Mouse (Mus musculus): ENCODE results near the gene Adamtsl3. TPM values are rescaled to one million over a fixed set of nuclear protein-coding genes. Genes with fewer than 3 reads are reported as not detected.

Gene Adamtsl3
- polyA plus RNA-seq, 1 experiment from 2014 or later, result 1.0 TPM

GRCm38 (mm10) chr7:82327881-82328280 is 7.6 kb upstream of the Adamtsl3 start:
- H3K4me2 ChIP-seq (replicated peaks), result no peak overlapping the region
- DNase-seq (ENCODE audit: low spot score), result no peak
- no peak for ATAC-seq (ENCODE audit: low FRiP score)
- no peaks in the 10 kb centered on the region for H3K9me3 ChIP-seq (ENCODE audit: control insufficient read depth, low read length)
- H3K9ac ChIP-seq, result no peak overlapping the region
- H3K4me3 ChIP-seq (replicated peaks; ENCODE audit: low read length), result no peak overlapping the region
- H3K27ac ChIP-seq, result no peak overlapping the region
- H3K36me3 ChIP-seq (replicated peaks; ENCODE audit: control insufficient read depth, insufficient read depth), result no peaks in the 10 kb centered on the region
- H3K4me1 ChIP-seq (replicated peaks; ENCODE audit: control insufficient read depth, insufficient read depth, low read length), result no peaks in the 10 kb centered on the region
- H3K27me3 ChIP-seq (ENCODE audit: control insufficient read depth, insufficient read depth, low read length), result no peaks in the 10 kb centered on the region
- 51% methylated on average over 5 of the region's 5 CpGs for WGBS

DNA sequence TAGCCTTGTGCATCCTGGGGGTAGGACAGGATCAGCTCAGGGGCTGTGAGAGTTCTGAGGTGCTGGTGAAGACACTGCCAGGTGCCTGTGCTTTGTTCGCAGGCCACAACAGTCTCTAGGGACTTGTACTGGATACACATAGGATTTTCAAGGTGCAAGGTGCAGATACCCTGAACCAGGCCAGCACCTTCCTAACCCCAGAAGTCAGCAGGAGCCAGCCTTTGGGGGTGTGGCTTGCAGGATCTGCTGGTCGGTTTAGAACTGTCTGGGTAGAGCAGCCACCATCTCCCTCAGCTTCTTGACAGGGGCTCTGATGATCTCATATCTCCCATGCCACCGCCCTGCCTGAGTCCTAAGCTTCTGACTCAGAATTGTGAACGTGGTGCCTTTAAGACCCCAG is 5.7 kb upstream of the Adamtsl3 start:
- Histone ChIP-seq H3K27me3 (ENCODE audit: control insufficient read depth, insufficient read depth, low read length) (peaks cover 13% of the 10 kb centered on the region), H3K4me1 (replicated peaks; ENCODE audit: control insufficient read depth, insufficient read depth, low read length) (no peaks in the 10 kb centered on the region), H3K4me2 (replicated peaks) (no peak overlapping the region), H3K4me3 (replicated peaks; ENCODE audit: low read length) (no peak overlapping the region), H3K36me3 (replicated peaks; ENCODE audit: control insufficient read depth, insufficient read depth) (no peaks in the 10 kb centered on the region), H3K9me3 (ENCODE audit: control insufficient read depth, low read length) (no peaks in the 10 kb centered on the region), H3K9ac (no peak overlapping the region), H3K27ac (no peak overlapping the region)
- DNase-seq (ENCODE audit: low spot score) (no peak), ATAC-seq (ENCODE audit: low FRiP score) (no peak)
- whole genome bisulfite sequencing, result 65% methylated on average over 4 of the region's 4 CpGs

- no peak overlapping the region for H3K9ac ChIP-seq
- DNase-seq (ENCODE audit: low spot score) (no peak), ATAC-seq (ENCODE audit: low FRiP score) (no peak)
- peaks cover 23% of the 10 kb centered on the region for H3K27me3 ChIP-seq (ENCODE audit: control insufficient read depth, insufficient read depth, low read length)
- no peak overlapping the region for H3K27ac ChIP-seq
- no peak overlapping the region for H3K4me2 ChIP-seq (replicated peaks)
- 89% methylated on average over 6 of the region's 6 CpGs for WGBS
- peaks cover 10% of the 10 kb centered on the region; the same call in 1 of the 2 replicates for H3K4me1 ChIP-seq (replicated peaks; ENCODE audit: control insufficient read depth, insufficient read depth, low read length)
- H3K36me3 ChIP-seq (replicated peaks; ENCODE audit: control insufficient read depth, insufficient read depth), result no peaks in the 10 kb centered on the region
- H3K9me3 ChIP-seq (ENCODE audit: control insufficient read depth, low read length), result no peaks in the 10 kb centered on the region
- no peak overlapping the region for H3K4me3 ChIP-seq (replicated peaks; ENCODE audit: low read length)
Observed at GRCm38 (mm10) chr7:82330860-82331259, 4.6 kb upstream of the Adamtsl3 start.

DNA sequence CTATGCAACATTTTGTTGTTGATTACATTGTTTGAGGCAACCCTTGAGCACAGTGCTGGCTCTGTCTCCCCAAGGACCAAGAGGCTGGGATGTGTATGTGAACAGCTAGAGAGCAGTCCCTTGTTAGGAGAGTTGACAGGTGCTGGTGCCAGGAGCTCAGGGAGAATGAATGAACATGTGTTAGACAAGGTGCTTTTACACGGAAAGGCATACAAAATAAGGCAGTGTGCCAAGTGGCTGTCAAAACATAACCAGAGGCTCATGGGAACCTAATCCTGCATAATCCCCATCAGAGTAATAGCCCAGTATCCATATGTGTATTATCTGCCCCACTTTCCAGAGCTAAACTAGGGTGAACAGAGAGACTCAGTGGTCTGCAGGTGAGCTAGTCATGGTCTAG is 1.5 kb upstream of the Adamtsl3 start:
- no peak overlapping the region for H3K9ac ChIP-seq
- H3K4me1 ChIP-seq (replicated peaks; ENCODE audit: control insufficient read depth, insufficient read depth, low read length), result peaks cover 12% of the 10 kb centered on the region; the same call in 1 of the 2 replicates
- H3K4me3 ChIP-seq (replicated peaks; ENCODE audit: low read length), result no peak overlapping the region
- no peak overlapping the region for H3K4me2 ChIP-seq (replicated peaks)
- no peak for ATAC-seq (ENCODE audit: low FRiP score)
- peaks cover 50% of the 10 kb centered on the region for H3K27me3 ChIP-seq (ENCODE audit: control insufficient read depth, insufficient read depth, low read length)
- H3K27ac ChIP-seq, result no peak overlapping the region
- WGBS, result 52% methylated on average over 1 of the region's 1 CpGs
- no peaks in the 10 kb centered on the region for H3K36me3 ChIP-seq (replicated peaks; ENCODE audit: control insufficient read depth, insufficient read depth)
- DNase-seq (ENCODE audit: low spot score), result no peak
- no peaks in the 10 kb centered on the region for H3K9me3 ChIP-seq (ENCODE audit: control insufficient read depth, low read length)

DNA sequence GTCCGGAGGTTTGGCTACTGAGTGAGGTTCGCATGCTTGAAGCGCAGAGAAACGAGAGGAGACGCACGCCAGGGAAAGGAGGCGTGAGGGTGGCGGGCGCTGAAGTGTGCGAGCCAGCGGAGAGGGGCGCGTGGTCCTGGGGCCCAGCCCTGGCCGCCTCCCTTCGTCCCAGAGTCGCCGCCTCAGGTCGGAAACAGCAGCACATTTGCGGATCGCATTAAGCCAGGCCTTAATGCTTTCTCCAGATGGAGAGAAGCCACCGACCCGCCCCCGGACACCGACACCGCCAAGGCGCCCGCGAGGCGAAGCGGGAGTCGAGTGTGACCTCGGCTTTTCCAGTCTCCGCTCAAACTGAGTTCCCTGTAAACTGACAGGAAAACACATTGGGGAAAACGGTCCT is 638 bp downstream of the Adamtsl3 start:
- Histone ChIP-seq H3K27ac (no peak overlapping the region), H3K4me2 (replicated peaks) (peak overlapping the region; percentile 83), H3K4me3 (replicated peaks; ENCODE audit: low read length) (peak overlapping the region; percentile 47), H3K36me3 (replicated peaks; ENCODE audit: control insufficient read depth, insufficient read depth) (no peaks in the 10 kb centered on the region), H3K9me3 (ENCODE audit: control insufficient read depth, low read length) (no peaks in the 10 kb centered on the region), H3K4me1 (replicated peaks; ENCODE audit: control insufficient read depth, insufficient read depth, low read length) (peaks cover 12% of the 10 kb centered on the region; the same call in 1 of the 2 replicates), H3K9ac (peak overlapping the region; percentile 45), H3K27me3 (ENCODE audit: control insufficient read depth, insufficient read depth, low read length) (peaks cover 50% of the 10 kb centered on the region)
- ATAC-seq (ENCODE audit: low FRiP score) (no peak), DNase-seq (ENCODE audit: low spot score) (peak; percentile 43)
- 1% methylated on average over 34 of the region's 34 CpGs for WGBS

- ATAC-seq (ENCODE audit: low FRiP score) (no peak), DNase-seq (ENCODE audit: low spot score) (no peak)
- H3K27me3 ChIP-seq (ENCODE audit: control insufficient read depth, insufficient read depth, low read length), result peaks cover 50% of the 10 kb centered on the region
- no peak overlapping the region for H3K9ac ChIP-seq
- no peak overlapping the region for H3K27ac ChIP-seq
- WGBS, result 88% methylated on average over 9 of the region's 9 CpGs
- H3K9me3 ChIP-seq (ENCODE audit: control insufficient read depth, low read length), result no peaks in the 10 kb centered on the region
- H3K4me2 ChIP-seq (replicated peaks), result no peak overlapping the region
- no peak overlapping the region for H3K4me3 ChIP-seq (replicated peaks; ENCODE audit: low read length)
- H3K4me1 ChIP-seq (replicated peaks; ENCODE audit: control insufficient read depth, insufficient read depth, low read length), result peaks cover 12% of the 10 kb centered on the region; the same call in 1 of the 2 replicates
- H3K36me3 ChIP-seq (replicated peaks; ENCODE audit: control insufficient read depth, insufficient read depth), result no peaks in the 10 kb centered on the region
Observed at GRCm38 (mm10) chr7:82338121-82338520, 2.6 kb downstream of the Adamtsl3 start.

- WGBS, result 77% methylated on average over 4 of the region's 4 CpGs
- H3K4me1 ChIP-seq (replicated peaks; ENCODE audit: control insufficient read depth, insufficient read depth, low read length), result peaks cover 12% of the 10 kb centered on the region; the same call in 1 of the 2 replicates
- H3K27me3 ChIP-seq (ENCODE audit: control insufficient read depth, insufficient read depth, low read length), result peaks cover 50% of the 10 kb centered on the region
- ATAC-seq (ENCODE audit: low FRiP score) (no peak), DNase-seq (ENCODE audit: low spot score) (no peak)
- no peak overlapping the region for H3K27ac ChIP-seq
- no peaks in the 10 kb centered on the region for H3K36me3 ChIP-seq (replicated peaks; ENCODE audit: control insufficient read depth, insufficient read depth)
- H3K4me3 ChIP-seq (replicated peaks; ENCODE audit: low read length), result no peak overlapping the region
- H3K4me2 ChIP-seq (replicated peaks), result no peak overlapping the region
- no peak overlapping the region for H3K9ac ChIP-seq
- H3K9me3 ChIP-seq (ENCODE audit: control insufficient read depth, low read length), result no peaks in the 10 kb centered on the region
Observed at GRCm38 (mm10) chr7:82338532-82338931, 3.0 kb downstream of the Adamtsl3 start.

DNA sequence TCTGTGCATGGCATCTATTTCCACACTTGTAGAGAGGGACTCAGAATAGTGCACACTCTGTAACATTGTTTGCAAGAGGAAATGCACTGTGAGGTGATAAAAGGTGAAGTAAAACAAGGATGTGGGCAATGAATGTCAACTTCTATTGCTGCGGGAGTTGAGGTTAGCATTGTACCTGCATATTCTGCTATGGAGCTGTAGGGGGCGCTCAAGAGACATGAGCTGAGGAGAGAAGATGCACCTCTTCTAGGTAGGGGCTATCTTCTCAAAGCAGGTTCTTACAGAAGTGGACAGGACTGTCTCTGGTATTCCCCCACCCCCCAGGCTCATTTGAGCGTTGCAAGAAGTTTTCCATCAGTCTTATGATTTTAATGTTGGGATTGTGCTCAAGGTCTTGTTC is 3.7 kb downstream of the Adamtsl3 start:
- peaks cover 12% of the 10 kb centered on the region; the same call in 1 of the 2 replicates for H3K4me1 ChIP-seq (replicated peaks; ENCODE audit: control insufficient read depth, insufficient read depth, low read length)
- 58% methylated on average over 3 of the region's 3 CpGs for WGBS
- DNase-seq (ENCODE audit: low spot score), result no peak
- no peak overlapping the region for H3K27ac ChIP-seq
- no peak for ATAC-seq (ENCODE audit: low FRiP score)
- H3K9ac ChIP-seq, result no peak overlapping the region
- H3K4me2 ChIP-seq (replicated peaks), result no peak overlapping the region
- peaks cover 43% of the 10 kb centered on the region for H3K27me3 ChIP-seq (ENCODE audit: control insufficient read depth, insufficient read depth, low read length)
- H3K36me3 ChIP-seq (replicated peaks; ENCODE audit: control insufficient read depth, insufficient read depth), result no peaks in the 10 kb centered on the region
- no peaks in the 10 kb centered on the region for H3K9me3 ChIP-seq (ENCODE audit: control insufficient read depth, low read length)
- H3K4me3 ChIP-seq (replicated peaks; ENCODE audit: low read length), result no peak overlapping the region

GRCm38 (mm10) chr7:82341476-82341875 is 6.0 kb downstream of the Adamtsl3 start:
- ATAC-seq (ENCODE audit: low FRiP score) (no peak), DNase-seq (ENCODE audit: low spot score) (no peak)
- Histone ChIP-seq H3K27ac (no peak overlapping the region), H3K9ac (no peak overlapping the region), H3K4me1 (replicated peaks; ENCODE audit: control insufficient read depth, insufficient read depth, low read length) (no peaks in the 10 kb centered on the region), H3K36me3 (replicated peaks; ENCODE audit: control insufficient read depth, insufficient read depth) (no peaks in the 10 kb centered on the region), H3K27me3 (ENCODE audit: control insufficient read depth, insufficient read depth, low read length) (peaks cover 21% of the 10 kb centered on the region), H3K9me3 (ENCODE audit: control insufficient read depth, low read length) (no peaks in the 10 kb centered on the region), H3K4me2 (replicated peaks) (no peak overlapping the region), H3K4me3 (replicated peaks; ENCODE audit: low read length) (no peak overlapping the region)
- WGBS, result 46% methylated on average over 8 of the region's 8 CpGs

DNA sequence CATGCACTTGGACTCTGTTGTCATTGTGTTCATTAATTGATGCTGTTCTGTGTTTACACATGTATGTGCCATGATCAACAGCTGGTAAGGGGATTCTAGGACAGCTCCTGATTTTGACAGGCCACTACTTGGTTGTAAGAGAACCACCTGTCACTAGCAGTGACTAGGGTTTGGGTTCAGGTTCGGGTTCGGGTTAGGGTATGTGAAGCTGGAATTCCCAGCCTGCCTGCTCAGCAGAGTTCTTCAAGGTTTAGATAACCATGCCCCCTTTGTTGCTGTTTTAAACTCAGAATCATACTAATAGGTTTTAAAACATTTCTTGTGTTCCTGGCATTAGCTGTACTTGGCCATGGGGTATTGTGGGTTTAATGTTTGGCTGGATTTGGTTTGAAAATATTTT is 11.2 kb downstream of the Adamtsl3 start:
- Histone ChIP-seq H3K4me2 (replicated peaks) (no peak overlapping the region), H3K4me1 (replicated peaks; ENCODE audit: control insufficient read depth, insufficient read depth, low read length) (no peaks in the 10 kb centered on the region), H3K4me3 (replicated peaks; ENCODE audit: low read length) (no peak overlapping the region), H3K36me3 (replicated peaks; ENCODE audit: control insufficient read depth, insufficient read depth) (no peaks in the 10 kb centered on the region), H3K27ac (no peak overlapping the region), H3K9ac (no peak overlapping the region), H3K27me3 (ENCODE audit: control insufficient read depth, insufficient read depth, low read length) (no peaks in the 10 kb centered on the region), H3K9me3 (ENCODE audit: control insufficient read depth, low read length) (no peaks in the 10 kb centered on the region)
- whole genome bisulfite sequencing, result 91% methylated on average over 2 of the region's 2 CpGs
- DNase-seq (ENCODE audit: low spot score) (no peak), ATAC-seq (ENCODE audit: low FRiP score) (no peak)
